Mouse (Mus musculus): ENCODE data around the gene Pnkp.
"Not testable (repeated sequence)": the region's sequence is repeated elsewhere in the genome, so short reads cannot be mapped to it uniquely, and the experiment has no call there.

The Pnkp gene

DNA sequence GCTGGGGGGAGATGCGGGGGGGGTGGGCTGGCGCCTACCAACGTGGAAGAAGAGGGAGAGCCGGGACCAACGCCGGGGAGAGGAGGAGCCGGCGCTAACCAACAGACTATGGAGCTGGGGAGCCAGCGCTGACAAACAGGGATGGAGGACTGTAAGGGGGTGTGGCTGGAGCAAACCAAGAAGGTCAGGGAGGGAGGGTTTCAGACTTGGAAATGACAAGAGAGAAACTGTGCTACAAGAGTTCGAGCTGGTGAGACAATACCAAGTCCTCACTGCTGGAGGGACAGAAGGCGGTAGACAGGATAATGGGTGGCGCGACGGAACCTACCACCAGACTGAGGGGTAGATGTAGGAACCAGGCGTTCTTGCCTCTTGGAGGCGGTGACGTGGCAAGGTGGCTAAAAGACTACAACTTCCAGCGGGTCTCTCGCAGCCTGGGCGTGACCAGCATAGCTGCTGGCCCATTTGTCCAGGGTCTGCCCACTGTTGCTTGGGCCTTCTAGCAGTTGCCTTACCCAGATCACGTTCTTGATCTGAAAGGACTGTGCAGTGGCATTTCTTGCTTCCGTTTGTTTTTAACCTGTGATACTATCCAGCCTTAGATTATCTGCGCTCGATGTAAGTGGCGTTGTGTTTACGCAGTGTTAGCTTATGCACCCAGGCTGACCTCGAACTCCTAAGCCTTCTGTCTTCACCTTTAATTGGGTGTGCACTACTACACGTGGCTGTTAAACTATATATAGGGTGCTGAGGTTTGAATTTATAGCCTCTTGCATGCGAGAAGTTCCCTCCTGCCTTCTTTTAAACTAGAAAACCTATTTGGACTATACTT, 13.0 kb downstream of the Pnkp start, which contains the start of gene Ptov1:
Gene Ptov1 (minus strand): TSS at position 92 of the 832 bp plus-strand sequence.
- DNase-seq (ENCODE audit: low spot score): peak; percentile 93

DNA sequence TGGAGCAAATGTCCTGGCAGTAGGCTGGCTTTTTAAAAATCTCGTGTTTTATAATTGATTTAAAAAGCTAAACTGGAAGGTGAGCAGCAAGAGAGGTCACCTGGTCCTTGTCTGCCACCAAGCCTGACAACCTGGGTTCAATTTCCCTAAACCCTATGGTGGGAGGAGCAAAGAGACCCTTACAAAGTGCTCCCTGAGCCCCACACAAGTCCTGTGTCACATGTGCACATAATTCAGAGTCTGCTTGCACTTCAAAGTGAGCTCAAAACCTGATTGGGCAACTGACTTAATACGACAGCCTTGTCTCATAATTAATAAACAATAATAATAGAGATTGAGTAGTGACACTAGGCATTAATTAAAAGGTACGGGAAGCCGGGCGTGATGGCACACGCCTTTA, 13.7 kb downstream of the Pnkp start:
- no peak for DNase-seq (ENCODE audit: low spot score)

DNA sequence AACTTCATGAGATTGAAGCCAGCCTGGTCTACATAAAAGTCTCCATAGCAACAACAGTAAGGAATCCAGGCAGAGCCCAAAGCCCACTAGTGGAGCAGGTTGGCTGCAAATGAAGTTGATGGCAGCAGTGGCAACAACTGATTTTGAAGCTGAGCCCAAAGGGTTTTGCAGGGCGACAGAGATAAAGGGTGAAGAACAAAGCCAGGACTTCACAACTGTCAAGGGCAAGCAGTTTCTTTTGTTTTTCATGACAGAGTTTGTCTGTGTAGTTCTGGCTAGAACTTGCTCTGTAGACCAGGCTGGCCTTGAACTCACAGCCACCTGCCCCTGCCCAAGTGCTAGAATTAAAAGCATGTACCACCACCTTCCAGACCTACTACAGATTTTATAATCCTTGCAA, 14.2 kb downstream of the Pnkp start:
- no peak for DNase-seq (ENCODE audit: low spot score)

DNA sequence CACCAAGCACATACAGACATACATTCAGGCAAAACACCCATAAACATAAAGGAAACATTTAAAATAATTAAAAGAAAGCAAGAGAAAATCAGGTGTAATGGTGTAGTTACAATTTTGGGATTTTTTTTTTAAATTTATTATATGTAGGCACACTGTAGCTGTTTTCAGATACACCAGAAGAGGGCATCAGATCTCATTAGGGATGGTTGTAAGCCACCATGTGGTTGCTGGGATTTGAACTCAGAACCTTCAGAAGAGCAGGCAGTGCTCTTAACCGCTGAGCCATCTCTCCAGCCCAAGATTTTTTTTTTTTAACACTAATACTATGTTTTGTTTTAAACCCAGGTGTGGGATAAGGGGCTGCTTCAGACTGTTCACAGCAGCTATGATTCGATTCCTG, 14.8 kb downstream of the Pnkp start:
- not testable (repeated sequence) for DNase-seq (ENCODE audit: low spot score)

DNA sequence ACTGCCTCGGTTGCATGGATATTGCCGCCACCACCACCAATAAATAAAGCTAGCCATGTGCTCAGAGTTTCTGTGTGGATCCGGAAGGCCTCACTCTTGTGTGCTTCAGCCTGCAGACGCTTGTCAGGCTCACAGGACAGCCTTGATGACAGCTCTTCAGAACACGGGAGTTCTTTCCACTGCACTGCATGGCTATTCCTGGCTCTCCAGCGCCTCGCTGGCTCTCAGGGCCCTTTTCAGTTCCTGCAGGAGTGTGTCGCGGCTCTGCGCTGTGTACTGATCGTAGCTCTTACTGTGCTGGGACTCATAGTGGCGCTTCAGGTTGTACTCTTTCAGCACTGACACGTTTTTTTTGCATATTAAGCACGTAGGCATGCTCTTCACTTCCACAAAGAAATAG, 20.9 kb downstream of the Pnkp start:
- DNase-seq (ENCODE audit: low spot score): no peak

DNA sequence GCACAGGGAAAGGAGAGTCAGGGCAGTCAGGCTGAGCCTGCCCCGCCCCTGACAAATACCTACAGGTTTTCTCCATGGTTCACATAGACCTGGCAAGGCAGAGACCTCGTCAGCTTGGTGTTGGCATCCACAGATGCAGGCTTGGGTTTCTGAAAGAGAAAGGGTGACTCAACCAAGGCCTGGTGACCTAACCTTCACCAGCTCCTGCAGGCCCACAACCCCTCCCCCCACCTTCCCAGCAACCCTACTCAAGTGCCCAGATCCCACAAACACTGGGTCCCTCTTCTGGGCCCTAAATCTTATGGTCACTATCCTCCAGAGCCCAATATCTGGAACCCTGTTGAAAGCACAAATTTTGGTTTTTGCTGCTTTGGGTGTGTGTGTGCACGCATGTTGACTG, 26.1 kb downstream of the Pnkp start:
- DNase-seq (ENCODE audit: low spot score): no peak

DNA sequence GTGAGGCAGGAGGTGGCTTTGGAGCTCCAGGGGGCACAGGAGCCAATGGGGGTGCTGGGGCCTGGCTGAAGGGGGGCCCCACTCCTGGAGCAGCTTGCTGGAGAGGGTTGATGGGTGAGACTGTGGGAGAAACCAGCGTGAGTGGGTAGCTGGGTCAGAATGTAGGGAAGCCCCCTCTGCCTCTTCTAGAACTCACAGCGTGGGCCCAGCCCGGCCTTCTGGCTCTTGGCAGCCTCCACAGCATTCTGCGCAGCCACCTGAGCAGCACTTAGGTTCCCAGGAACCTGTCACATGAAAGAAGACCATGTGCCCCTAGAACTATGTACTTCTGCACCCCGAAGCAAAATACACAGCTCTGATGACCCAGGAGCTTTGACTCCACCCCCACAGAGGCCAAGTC, 27.7 kb downstream of the Pnkp start:
- no peak for DNase-seq (ENCODE audit: low spot score)

DNA sequence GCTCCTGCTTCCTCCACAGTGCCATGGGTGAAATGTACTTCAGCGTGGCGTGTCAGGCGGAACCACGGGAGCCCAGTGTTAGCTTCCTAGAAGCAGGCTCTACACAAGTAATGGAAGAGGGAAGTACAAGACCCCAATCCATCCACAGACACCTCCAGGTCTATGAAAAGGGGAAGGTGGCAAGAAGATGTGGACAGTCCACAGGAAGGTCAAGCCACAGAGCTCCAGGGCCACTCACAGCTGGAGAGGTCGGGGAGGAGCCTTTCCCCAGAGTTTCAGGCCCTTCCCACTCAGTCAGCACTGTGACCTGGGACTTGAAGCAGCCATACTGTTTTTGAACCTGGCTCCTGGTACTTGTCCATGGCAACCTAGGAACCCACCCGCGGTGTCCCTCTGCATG, 30.0 kb downstream of the Pnkp start:
- DNase-seq (ENCODE audit: low spot score): no peak

DNA sequence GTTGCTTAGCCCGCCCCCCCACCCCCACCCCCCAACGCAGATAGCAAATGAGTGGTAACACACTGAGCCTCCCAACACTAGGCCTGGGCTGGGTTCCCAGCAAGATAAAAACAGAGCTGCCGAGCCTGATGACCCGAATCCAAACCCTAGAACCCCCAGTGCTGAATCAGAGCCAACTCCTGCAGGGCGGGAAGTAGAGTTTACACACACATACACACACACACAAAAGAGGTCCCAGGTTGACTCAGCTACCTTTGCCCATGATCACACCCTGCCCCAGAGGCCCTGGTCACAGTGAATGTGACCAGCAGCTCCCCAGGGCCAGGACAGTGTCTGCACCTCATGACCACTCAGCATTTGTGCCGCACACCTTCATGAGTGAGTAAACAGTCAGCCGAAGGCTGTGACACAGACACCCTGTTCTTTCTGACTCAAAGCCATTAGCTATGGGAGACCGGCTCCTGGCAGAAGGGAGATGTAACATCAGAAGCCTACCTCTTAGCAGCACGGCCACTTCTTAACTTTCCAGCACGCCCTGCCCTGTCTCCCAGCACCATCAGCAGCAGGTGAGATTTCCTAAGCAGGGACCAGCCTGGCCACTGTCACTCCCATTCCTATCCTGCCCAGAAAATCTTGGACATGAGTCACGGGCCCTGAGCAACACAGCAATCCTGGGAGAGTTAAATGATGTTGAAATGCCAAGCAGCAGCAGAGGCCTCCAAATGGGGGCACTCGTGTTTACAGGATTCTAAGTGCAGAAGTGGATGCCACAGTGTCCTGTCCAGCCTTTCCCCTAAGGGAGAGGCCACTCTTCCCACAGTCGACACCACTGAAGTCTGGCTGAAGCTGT, 31.5 kb downstream of the Pnkp start:
- no peak for DNase-seq (ENCODE audit: low spot score)

DNA sequence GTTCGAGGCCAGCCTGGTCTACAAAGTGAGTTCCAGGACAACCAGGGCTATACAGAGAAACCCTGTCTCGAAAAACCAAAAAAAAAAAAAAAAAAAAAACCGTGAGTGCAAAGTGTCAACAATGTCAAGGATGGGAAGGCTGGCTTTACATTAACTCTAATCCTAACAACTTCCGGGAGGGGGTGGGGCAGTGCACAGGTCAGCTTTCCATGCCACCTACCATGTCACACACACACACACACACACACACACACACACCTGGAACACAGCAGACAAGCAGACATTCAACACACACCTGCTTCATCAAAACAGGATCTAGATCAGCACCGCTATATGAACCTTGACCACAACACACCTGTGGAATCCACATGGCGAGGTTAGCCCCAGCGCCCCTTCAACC, 33.2 kb downstream of the Pnkp start:
- DNase-seq (ENCODE audit: low spot score): no peak

DNA sequence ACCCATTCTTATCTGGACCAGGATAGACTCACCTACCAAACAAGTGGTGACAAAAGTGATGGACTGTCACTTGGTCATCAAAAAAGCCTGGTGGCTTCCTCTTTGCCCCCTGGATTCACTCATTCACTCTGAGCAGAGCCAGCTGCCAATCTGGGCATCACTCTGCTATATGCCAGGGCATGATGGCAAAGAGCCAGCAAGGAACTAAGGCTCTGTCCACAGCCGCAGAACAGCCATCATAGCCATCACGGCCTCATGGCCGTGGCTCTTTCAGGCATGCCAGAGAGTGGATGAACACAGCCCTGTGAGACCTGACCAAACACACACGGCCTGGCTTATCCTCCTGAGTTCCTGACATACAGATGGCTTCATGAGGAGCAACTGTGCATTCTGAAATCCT, 33.8 kb downstream of the Pnkp start:
- DNase-seq (ENCODE audit: low spot score): no peak

DNA sequence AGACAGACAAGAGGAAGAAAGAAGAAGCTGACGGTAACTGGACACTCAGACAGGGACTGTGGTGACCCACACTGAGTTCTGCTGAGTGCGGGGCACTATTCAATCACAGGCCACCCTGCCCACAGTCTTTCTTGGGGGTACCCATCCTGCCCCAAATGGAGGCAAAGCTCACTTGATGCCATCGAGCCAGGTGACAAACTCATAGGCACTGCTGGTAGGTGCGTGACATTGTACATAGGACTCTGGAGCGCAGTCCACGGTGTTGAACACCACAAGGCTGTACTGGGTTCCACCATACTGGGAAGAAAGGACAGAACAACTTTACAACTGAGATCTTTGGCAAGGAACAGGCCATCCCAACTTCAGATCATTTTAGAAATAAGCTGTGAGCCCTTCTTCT, 34.7 kb downstream of the Pnkp start:
- DNase-seq (ENCODE audit: low spot score): no peak

DNA sequence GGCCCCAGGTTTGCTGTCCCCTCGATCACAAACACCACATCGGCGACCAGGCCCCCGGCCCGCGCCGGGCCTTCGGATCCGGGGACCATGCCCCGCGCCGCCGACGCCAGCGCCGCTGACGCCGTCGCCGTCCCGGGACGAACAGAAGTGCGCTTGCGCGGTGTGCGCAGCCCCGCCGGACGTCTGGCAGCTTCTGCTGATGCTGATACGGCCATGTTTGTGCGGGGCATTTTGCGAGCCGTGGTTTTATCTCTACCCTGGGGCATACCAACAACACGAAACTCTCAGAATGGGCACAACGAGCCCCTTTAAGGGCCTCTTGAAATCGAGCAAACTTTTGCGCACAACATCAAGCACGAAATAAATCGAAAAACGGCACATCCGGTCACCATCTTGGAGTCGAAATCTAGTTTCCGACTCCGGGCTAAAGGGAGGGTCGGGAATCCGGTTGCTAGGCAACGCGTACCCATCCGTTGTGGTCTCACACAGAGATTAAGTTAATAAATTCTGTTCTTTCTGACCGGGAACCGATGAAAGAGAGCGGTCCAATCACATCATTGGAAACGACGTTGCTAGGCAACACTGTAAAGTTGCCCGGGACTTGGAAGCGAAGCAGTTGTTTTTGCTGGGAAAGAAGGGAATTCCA, 35.5 kb downstream of the Pnkp start, which contains the start of gene Med25:
Gene Med25 (minus strand): TSS at position 437 of the 646 bp plus-strand sequence.
- DNase-seq (ENCODE audit: low spot score): peak; percentile 91

DNA sequence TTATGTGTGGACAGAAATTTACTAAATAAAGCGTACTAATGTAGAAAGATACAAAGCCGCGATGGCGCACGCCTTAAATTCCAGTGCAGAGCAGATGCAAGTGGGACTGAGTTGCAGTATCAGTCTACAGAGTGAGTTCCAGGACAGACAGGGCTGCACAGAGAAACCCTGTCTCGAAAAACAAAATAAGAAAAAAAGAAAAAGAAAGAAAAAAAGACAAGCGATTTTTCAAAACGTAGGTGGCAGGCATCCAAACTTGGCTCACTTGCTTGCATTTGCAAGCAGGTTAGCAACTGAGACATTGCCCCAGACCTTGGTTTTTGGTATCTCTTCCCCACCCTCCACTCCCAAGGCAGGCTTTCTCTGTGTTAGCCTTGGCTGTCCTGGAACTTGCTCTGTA, 36.3 kb downstream of the Pnkp start:
- no peak for DNase-seq (ENCODE audit: low spot score)

DNA sequence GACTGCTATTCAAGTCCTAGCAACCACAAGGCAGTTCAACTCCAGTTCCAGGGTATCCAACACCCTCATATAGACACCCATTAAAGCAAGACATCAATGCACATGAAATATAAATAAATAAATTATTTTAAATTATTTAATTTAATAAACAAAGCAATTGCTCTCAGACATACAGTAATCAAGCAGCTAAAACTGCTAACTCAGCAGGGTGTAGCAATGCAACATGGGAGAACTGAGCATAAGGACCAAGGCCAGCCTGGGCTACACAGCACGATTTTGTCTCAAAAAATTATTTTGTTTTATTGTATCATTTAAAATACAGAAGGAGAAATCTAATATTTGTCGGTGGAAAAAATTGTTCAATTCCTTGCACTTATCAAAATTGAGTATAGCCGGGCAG, 37.2 kb downstream of the Pnkp start:
- no peak for DNase-seq (ENCODE audit: low spot score)

DNA sequence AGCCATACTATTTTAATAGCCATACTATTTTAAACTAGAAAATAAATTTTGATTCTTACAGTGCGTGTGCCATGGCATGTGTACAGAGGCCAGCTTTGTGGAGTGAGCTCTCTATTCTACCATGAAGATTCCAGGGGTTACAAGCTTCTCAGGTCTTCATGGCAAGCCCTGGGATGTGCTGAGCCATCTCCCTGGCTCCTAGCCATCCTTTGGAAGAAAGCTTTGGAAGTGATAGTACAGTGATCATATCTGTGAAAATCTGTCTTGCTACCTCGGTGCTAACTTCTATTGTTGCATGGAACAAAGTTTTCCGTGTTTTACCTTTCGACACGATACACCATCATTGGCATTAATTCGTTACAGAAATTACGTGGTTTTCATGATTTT, 38.3 kb downstream of the Pnkp start:
- no peak for DNase-seq (ENCODE audit: low spot score)

DNA sequence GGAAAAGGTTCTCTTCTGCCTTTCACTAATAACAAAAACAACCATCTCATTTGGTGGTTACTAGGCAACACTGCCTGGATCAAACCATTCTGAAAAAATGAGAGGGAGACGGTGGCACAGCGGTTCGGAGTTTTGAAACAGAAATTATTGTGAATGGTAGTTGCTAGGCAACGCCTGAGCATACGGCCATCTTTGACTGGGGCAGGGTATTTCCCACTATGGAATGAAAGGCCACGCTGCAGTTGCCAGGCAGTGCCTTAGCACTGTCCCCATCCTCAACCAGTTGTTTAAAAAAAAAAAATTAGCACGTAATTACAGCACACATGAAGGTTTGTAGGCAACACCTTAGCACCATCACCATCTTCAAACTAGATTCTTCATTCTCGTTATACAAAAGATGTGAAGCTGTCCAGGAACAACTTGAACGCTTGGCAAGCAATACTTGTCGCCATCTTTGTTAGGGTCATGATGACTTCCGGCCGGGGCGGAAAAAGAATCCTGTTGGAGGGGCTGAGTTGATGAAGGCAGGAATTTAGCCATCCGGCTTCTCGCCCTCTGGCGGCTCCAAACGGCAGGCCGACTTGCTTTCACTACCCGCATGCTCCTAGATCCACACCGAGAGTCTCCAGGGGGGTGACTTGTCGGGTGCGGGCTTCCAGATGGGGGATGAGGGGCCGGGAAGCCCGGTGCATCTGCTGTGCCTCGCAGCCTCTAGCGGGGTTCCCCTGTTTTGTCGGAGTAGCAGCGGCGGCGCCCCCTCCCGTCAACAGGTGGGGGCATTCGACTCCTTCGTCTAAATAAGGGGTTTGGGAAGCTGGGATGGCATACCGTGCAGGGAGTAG, 38.9 kb downstream of the Pnkp start, which contains the start of gene Fuz:
Gene Fuz (plus strand): TSS at position 487 of the 842 bp plus-strand sequence.
- DNase-seq (ENCODE audit: low spot score): peak; percentile 90

DNA sequence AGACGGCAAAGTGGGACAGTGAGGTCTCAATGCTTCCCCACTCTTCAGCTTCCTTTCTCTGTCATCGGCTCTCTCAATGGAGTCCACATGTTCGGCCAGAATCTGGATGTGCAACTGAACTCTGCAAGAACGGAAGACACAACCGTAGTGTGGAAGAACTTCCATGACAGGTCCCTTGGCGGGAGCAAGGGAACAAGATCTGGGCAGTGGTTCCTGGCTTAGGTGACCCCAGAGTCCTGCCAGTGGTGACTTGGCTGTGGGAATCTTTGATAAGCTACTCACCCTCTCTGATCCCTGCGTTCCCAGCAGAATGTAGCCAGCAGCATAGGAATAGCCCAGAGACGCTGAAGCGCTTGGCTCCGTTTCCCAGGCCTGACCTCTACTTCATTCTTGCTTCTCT, 39.6 kb downstream of the Pnkp start:
- no peak for DNase-seq (ENCODE audit: low spot score)

DNA sequence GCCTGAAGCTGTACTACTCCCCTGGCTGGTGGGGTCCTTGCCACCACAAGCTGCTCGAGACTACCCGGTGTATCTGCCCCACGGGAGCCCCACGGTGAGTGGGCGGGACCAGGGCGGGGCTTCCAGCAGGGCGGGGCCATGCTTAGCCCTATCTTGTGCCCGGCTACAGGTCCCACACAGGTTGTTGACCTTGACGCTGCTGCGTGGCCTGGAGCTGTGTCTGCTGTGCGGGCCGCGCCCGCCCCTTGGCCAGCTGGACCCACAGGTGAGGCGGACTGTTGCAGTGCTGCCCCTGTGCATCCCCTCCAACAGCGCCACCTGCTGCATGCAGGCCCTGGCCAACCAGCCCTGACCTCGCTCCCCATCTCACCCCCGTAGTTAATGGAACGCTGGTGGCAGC, 41.7 kb downstream of the Pnkp start:
- no peak for DNase-seq (ENCODE audit: low spot score)

DNA sequence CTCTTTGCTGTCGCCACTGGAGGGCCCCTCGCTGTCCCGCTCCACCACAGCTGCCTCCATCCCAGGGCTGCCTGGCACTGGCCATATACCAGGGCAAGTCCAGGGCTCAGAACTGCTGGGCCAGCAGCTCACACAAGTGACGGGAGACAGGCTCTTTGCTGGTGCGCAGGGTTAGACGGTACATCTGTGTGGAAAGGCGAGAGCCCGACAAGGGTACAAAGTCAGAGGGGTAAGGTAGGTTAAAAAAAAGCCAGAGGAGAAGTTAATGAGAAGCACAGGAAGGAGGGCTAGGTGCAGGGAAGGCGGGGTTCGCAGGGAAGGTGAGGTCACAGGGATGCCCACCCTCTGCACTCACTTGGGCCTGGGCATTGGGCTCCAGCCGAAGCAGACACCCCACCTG, 43.7 kb downstream of the Pnkp start:
- DNase-seq (ENCODE audit: low spot score): no peak

DNA sequence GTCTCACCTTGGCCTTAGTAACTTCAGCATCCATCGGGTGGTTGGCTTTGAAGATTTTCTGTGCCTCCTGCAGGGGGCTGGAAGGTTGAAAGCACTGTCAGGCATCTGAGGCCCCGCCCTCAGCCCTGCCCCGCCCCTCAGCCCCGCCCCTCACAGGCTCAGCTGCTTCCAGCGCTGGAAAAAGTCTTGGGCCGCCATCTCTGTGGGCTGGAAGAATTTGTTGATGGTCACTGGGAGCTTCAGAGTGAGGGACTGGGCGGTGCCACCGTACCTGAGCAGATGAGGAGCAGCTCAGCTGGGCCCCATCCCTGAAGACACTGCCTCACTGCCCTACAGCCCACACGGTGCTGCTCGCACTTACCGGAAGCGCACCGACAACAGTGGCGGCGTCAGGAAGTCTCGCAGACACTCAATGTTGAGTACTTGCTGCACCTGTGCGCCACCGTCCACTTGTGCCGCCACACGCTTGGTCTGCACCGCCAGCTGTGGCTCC, 44.3 kb downstream of the Pnkp start:
- peak; percentile 44 for DNase-seq (ENCODE audit: low spot score)

DNA sequence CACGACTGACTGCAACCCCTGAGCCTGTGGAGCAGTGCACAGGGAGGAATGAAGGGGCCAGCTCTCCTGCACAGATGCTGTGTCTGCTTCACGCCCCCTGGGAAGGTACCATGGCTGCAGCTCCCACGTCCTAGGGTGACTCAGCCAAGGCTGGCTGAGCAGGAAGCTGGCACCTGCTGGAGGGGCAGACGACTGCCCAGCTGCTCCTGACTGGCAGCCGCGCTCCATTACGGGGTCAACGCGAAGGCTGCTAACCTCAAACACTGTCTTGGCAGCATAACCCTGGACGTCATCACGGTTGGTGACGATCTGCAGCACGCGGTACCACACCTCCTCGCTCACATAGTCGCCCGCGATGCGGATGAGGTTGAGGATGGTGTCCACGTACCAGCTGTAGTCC, 48.5 kb downstream of the Pnkp start:
- no peak for DNase-seq (ENCODE audit: low spot score)

Measured in urinary bladder, postnatal 14 days (tissue).